In the genomic region with DNA sequence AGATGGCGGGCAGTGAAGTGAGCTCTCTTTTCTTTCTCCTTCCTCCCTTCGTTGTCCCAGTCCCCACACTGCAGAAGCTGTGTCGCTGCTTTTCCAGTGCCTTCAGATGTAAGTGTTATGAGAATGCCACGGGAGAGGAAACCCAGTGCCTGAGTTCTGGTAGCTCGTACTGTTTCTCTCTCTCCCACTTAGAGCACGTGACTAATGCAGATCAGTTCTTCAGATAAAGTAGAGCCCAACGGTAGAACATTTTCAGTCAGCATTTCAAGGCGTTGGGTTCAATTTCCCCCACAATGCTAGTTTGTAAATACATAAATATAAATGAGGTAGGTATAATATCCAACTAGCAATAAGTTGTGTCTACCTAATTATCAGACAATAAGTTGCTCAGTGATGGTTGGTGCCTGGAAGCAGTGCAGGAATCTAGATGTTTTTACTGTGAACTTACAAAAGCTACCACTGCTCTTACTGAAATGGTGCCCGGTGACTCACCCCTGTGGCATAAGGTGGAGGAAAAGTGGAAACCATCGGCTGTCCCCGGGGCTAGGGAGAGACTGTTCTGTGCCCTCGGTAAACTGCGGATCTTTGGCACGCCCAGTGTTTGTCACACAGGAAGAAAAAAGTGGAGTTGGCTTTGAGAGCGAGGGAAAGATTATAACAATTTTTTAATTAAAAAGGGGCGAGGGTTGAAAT, we compare ENCODE assay signal across 22 mouse cellular contexts.
A peak's percentile ranks its signal among the peaks of the same experiment; 100 is the strongest.
DNase-seq lines count a peak whose midpoint lies in the region; ATAC-seq and TF ChIP-seq lines count a peak whose summit lies in the region.
"Had no signal": no experiment of that assay in that cellular context is flagged by ENCODE, and none has a peak within 500 bp of the region (broad histone marks: within the 10 kb centered on the region; RNA-seq: fewer than 3 reads in every experiment).

No protein-coding gene starts in this region.

- peaks cover 0 to 12% of the 10 kb centered on the region in 2 experiments; a peak in 3 of 4 replicates for H3K4me1 ChIP-seq in MEL (ENCODE audit: control insufficient read depth in 1 of 2, insufficient read depth in 2 of 2, low read length in 2 of 2)
- H3K4me1 ChIP-seq: embryonic facial prominence, embryonic 12.5 days; hindbrain, embryonic 12.5 days; hindbrain, embryonic 15.5 days had no signal

- peak overlapping the region; percentile 39 for H3K9ac ChIP-seq in MEL (ENCODE audit: control insufficient read depth, low read depth, low read length, poor library complexity, severe bottlenecking)
- H3K9ac ChIP-seq: embryonic facial prominence, embryonic 12.5 days; embryonic facial prominence, embryonic 15.5 days; forebrain, postnatal 0 days; hindbrain, embryonic 12.5 days; hindbrain, embryonic 15.5 days had no signal

- peak overlapping the region; percentile 13 to 19; a peak in 2 of 4 replicates for H3K4me3 ChIP-seq in MEL (ENCODE audit: control insufficient read depth in 1 of 2, insufficient read depth in 1 of 2, low read depth in 2 of 2, low read length in 2 of 2)
- H3K4me3 ChIP-seq: embryonic facial prominence, embryonic 12.5 days; embryonic facial prominence, embryonic 15.5 days; gastrocnemius, adult 2 months; hindbrain, embryonic 12.5 days; hindbrain, embryonic 15.5 days had no signal

- ATAC-seq in activated CD4-positive, CD25-positive, alpha-beta regulatory T cell, adult 4 months = no peak
- ATAC-seq: forebrain, embryonic 14.5 days; forebrain, postnatal 0 days had no signal

- peaks cover 0 to 6% of the 10 kb centered on the region in 2 experiments; a peak in 2 of 4 replicates for H3K36me3 ChIP-seq in MEL (ENCODE audit: control insufficient read depth in 1 of 2, insufficient read depth in 2 of 2, low read length in 2 of 2)
- H3K36me3 ChIP-seq: embryonic facial prominence, embryonic 12.5 days; embryonic facial prominence, embryonic 15.5 days; G1E; hindbrain, embryonic 12.5 days; hindbrain, embryonic 15.5 days had no signal

- TF ChIP-seq CTCF in MEL (IDR thresholded peaks at IDR 0.05 in 2 of 3, conservative IDR thresholded peaks at IDR 0.05 in 1 of 3; ENCODE audit: control insufficient read depth in 1 of 3, insufficient read depth in 1 of 3, low read depth in 2 of 3, low read length in 3 of 3, poor library complexity in 1 of 3, severe bottlenecking in 1 of 3) = no peak

- no peaks in the 10 kb centered on the region for H3K9me3 ChIP-seq in MEL (replicated peaks; ENCODE audit: insufficient read depth, low read length)
- H3K9me3 ChIP-seq: embryonic facial prominence, embryonic 12.5 days; embryonic facial prominence, embryonic 15.5 days; G1E; hindbrain, embryonic 12.5 days; hindbrain, embryonic 15.5 days had no signal

- peak overlapping the region; percentile 39; the same call in 1 of the 2 replicates for H3K27ac ChIP-seq in MEL (ENCODE audit: control insufficient read depth, low read depth, low read length)
- H3K27ac ChIP-seq: embryonic facial prominence, embryonic 12.5 days; embryonic facial prominence, embryonic 15.5 days; gastrocnemius, adult 2 months; hindbrain, embryonic 12.5 days; hindbrain, embryonic 15.5 days had no signal

- H3K27me3 ChIP-seq in MEL (ENCODE audit: control insufficient read depth in 1 of 2, insufficient read depth in 2 of 2, low read length in 2 of 2) = no peaks in the 10 kb centered on the region
- H3K27me3 ChIP-seq: CH12.LX; embryonic facial prominence, embryonic 12.5 days; embryonic facial prominence, embryonic 15.5 days; hindbrain, embryonic 12.5 days; hindbrain, embryonic 15.5 days had no signal

- no peak for TF ChIP-seq EP300 in MEL (IDR thresholded peaks at IDR 0.05; ENCODE audit: low read depth in 1 of 2, low read length in 2 of 2)

- no peak for TF ChIP-seq POLR2A in MEL (IDR thresholded peaks at IDR 0.05; ENCODE audit: control insufficient read depth in 1 of 2, insufficient read depth in 1 of 2, low read depth in 1 of 2, low read length in 2 of 2, poor library complexity in 1 of 2)

- H3K79me2 ChIP-seq in MEL (ENCODE audit: control insufficient read depth, insufficient read depth, low read length, poor library complexity) = no peaks in the 10 kb centered on the region

- no peak for TF ChIP-seq RAD21 in MEL (IDR thresholded peaks at IDR 0.05; ENCODE audit: low read depth, low read length)

- DNase-seq in 3134 (ENCODE audit: extremely low read depth, insufficient read length, low spot score) (peak; percentile 68), 3T3-L1 (ENCODE audit: low read depth, low spot score) (peak; percentile 71), MEL (ENCODE audit: low read depth, low spot score) (peak; percentile 58)
- DNase-seq in retina, postnatal 1 day = no peak
- DNase-seq in cerebellum, postnatal 25 days = no peak
- DNase-seq: adrenal gland, adult 8-10 months; adrenal gland, postnatal 25 days; cerebellum, adult 11-12 months; cerebellum, adult 9-10 months; cerebellum, postnatal 14 days; forebrain, postnatal 0 days; gastrocnemius, adult 2 months; gastrocnemius, postnatal 14 days; heart, adult 11 months had no signal

TF ChIP-seq in MEL, 35 proteins besides CTCF, POLR2A, EP300 and RAD21:
- TF ChIP-seq UBTF (IDR thresholded peaks at IDR 0.05; ENCODE audit: borderline replicate concordance, insufficient read depth, low read depth, low read length) = no peak
- no peak for TF ChIP-seq E2F4 (IDR thresholded peaks at IDR 0.05; ENCODE audit: borderline replicate concordance, low read depth, low read length)
- peak; percentile 72; the same call in 1 of the 2 replicates for TF ChIP-seq MAX (IDR thresholded peaks at IDR 0.05; ENCODE audit: low read length)
- TF ChIP-seq ZC3H11A (IDR thresholded peaks at IDR 0.05; ENCODE audit: low read depth, low read length) = no peak
- no peak for TF ChIP-seq POLR2AphosphoS5 (IDR thresholded peaks at IDR 0.05; ENCODE audit: borderline replicate concordance, low read depth, low read length)
- TF ChIP-seq CHD1 (IDR thresholded peaks at IDR 0.05; ENCODE audit: low read depth, low read length) = no peak
- no peak for TF ChIP-seq JUND (IDR thresholded peaks at IDR 0.05; ENCODE audit: low read depth, low read length)
- no peak for TF ChIP-seq ZNF384 (IDR thresholded peaks at IDR 0.05; ENCODE audit: low read depth, low read length)
- no peak for TF ChIP-seq ZMIZ1 (IDR thresholded peaks at IDR 0.05; ENCODE audit: low read depth, low read length)
- TF ChIP-seq USF2 (IDR thresholded peaks at IDR 0.05; ENCODE audit: borderline replicate concordance in 1 of 2, insufficient read depth in 1 of 2, low read depth in 1 of 2, low read length in 2 of 2) = peak in 1 of 2 experiments; percentile 61; a peak in 2 of 4 replicates
- no peak for TF ChIP-seq MAZ (IDR thresholded peaks at IDR 0.05; ENCODE audit: low read depth, low read length)
- TF ChIP-seq HCFC1 (IDR thresholded peaks at IDR 0.05; ENCODE audit: low read depth, low read length) = no peak
- no peak for TF ChIP-seq SIN3A (IDR thresholded peaks at IDR 0.05; ENCODE audit: low read length)
- TF ChIP-seq GATA1 (IDR thresholded peaks at IDR 0.05; ENCODE audit: low read depth, low read length) = peak; percentile 58; the same call in 1 of the 2 replicates
- no peak for TF ChIP-seq GABPA (IDR thresholded peaks at IDR 0.05; ENCODE audit: low read depth, low read length)
- 0 out of 2 replicates have a peak, but pooled peaks have one; percentile 5 for TF ChIP-seq TBP (IDR thresholded peaks at IDR 0.05; ENCODE audit: low read depth, low read length)
- no peak for TF ChIP-seq MYC (IDR thresholded peaks at IDR 0.05; ENCODE audit: low read depth, low read length)
- TF ChIP-seq USF1 (IDR thresholded peaks at IDR 0.05; ENCODE audit: low read depth, low read length) = peak; percentile 92
- no peak for TF ChIP-seq NELFE (IDR thresholded peaks at IDR 0.05; ENCODE audit: low read depth, low read length)
- TF ChIP-seq MXI1 (IDR thresholded peaks at IDR 0.05; ENCODE audit: low read depth, low read length) = no peak
- TF ChIP-seq BHLHE40 (IDR thresholded peaks at IDR 0.05; ENCODE audit: borderline replicate concordance, low read depth, low read length) = peak; percentile 78; the same call in 1 of the 2 replicates
- no peak for TF ChIP-seq RCOR1 (IDR thresholded peaks at IDR 0.05; ENCODE audit: low read depth, low read length)

Comparison
In these comparisons a context has a peak if more than half of its experiments do, and no peak if none do; other contexts are left out.
1. DNase-seq: peak in 3134 (single experiment), 3T3-L1 (single experiment) and MEL (single experiment); none in retina, postnatal 1 day (single experiment) and cerebellum, postnatal 25 days (0 of 2).